Mouse (Mus musculus): ENCODE results near the gene Glg1.

DNA sequence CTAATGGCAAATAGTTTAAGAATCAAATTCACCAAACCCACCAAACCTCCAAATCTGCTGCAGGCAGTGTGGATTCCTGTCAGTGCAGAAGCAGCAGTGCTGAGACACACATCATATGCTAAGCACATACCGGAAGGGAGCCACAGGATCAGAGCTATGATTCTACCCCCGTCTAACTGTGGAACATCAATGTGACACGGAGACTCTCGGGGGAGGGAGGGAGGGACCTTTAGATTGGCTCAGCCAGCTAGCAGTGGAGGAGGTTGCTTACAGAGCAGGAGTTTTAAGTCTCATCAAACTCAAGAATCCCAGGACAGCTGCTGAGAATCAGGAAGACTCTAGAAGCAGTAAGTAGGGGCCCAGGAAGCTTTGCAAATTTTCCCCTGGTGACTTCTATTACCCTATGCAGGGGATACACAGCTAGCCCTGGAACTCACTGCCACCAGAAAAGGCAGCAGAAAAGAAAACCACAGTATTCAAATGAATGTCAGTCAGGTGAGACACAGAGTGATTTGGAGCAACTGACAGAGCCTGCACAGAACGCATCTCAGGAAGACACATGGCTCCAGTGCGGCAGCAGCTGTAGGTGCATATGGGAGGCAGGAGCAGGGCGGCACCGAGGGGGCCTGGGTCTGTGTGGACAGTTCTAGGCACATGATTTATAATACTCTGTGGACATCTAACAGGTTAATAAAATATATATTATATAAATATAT, 103.1 kb downstream of the Glg1 start:
- TF ChIP-seq CTCF (IDR thresholded peaks at IDR 0.05; ENCODE audit: extremely low read depth, insufficient read depth, low read length) (no peak), POLR2A (IDR thresholded peaks at IDR 0.05; ENCODE audit: extremely low read depth, insufficient read depth, low read length) (no peak)
